Mouse (Mus musculus): ENCODE results near the gene Shc3.

Gene Shc3

GRCm38 (mm10) chr13:51417796-51418195, 151.4 kb downstream of the Shc3 start:
- DNase-seq (ENCODE audit: low spot score in 2 of 2): no peak

- DNase-seq (ENCODE audit: low spot score in 2 of 2): no peak
These were observed 152.5 kb downstream of the Shc3 start for GRCm38 (mm10) chr13:51416727-51417126.

GRCm38 (mm10) chr13:51413461-51413860, 155.8 kb downstream of the Shc3 start:
- DNase-seq (ENCODE audit: low spot score in 2 of 2): no peak

GRCm38 (mm10) chr13:51411696-51412430, 157.4 kb downstream of the Shc3 start:
- DNase-seq (ENCODE audit: low spot score in 2 of 2): no peak

- DNase-seq (ENCODE audit: low spot score in 2 of 2): no peak
These were observed 158.0 kb downstream of the Shc3 start for GRCm38 (mm10) chr13:51411243-51411642.

DNA sequence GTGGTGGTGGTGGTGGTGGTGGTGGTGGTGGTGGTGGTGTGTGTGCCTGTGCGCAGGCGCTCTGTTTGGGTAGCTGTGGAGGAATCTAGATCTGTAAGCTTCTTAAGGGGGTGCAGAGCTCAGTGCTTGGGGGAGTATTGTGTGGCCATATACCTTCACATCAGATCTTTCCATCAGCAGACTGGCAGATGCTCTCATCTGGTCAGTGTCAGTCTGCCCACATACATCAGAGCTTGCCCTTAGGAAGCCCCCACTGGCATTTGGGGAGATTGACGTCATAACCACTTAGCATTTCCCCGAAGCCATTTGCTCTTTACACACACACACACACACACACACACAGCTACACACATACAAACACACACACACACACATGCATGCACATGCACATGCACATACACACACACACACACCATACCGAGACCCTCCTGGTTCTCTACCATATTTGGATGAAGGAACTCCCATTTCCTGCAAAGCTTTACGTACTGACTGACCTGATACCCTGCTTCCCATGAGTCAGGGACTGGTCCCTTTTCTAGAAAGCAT, 159.2 kb downstream of the Shc3 start:
- no peak for DNase-seq (ENCODE audit: low spot score in 2 of 2)

DNA sequence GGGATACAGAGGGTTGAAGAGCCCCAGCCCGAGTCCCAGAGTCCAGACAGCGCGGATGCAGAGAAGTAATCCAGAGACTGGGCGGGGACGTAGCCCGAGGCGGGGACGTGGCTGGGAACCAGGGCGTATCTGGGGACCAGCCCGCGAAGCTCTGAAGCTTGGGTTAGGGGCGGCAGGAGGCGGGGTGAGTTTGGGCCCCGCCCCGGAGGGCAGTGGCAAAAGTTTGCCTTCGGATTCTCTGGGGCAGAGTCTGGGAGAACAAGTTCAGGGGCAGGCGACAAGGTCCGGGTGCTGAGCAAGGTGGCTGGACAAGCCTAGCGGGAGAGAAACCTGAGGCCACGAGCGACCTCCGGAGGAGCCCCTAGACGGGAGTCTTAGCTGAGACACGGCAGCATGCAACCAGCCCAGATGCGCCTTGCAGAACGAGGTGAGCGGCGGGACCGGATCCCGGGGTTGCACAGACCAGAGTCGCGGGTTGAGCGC, 160.7 kb downstream of the Shc3 start, which contains the start of gene S1pr3:
S1pr3 (plus strand) TSS at position 121 of the 483 bp plus-strand sequence.
- DNase-seq (ENCODE audit: low spot score in 2 of 2): peak; percentile 21 to 40

- no peak for DNase-seq (ENCODE audit: low spot score in 2 of 2)
These were observed 161.5 kb downstream of the Shc3 start for GRCm38 (mm10) chr13:51407541-51408217.

DNA sequence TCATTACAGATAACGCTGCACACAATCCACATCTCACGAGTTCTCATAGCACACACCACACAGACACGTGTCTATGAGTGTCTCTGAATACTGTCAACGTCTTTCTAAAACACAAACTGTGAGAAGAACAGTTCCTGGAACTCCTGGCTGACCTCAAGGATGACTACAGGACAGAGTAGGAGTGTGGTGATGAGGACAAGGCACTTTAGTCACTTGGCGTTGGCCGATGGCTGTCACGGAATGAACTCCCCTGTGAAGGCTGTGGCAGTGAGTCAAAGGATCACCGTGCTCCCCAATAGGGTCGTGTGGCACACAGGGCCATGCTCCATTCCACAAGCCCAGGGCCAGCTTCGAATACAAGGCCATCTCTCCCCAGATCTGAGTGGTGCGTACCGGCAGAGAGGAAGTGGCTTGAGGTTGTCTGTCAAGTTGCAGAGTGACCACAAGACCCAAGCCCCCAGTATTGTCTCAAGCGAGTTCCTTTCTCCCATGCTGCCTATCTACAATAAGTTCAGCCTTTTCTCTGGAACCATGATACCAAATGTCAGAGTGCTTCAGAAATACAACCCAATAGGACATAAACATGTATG, 163.4 kb downstream of the Shc3 start:
- no peak for DNase-seq (ENCODE audit: low spot score in 2 of 2)

- no peak for DNase-seq (ENCODE audit: low spot score in 2 of 2)
These were observed 164.7 kb downstream of the Shc3 start for GRCm38 (mm10) chr13:51404566-51404965.

- DNase-seq (ENCODE audit: low spot score in 2 of 2): no peak
These were observed 168.3 kb downstream of the Shc3 start for GRCm38 (mm10) chr13:51400736-51401501.

DNA sequence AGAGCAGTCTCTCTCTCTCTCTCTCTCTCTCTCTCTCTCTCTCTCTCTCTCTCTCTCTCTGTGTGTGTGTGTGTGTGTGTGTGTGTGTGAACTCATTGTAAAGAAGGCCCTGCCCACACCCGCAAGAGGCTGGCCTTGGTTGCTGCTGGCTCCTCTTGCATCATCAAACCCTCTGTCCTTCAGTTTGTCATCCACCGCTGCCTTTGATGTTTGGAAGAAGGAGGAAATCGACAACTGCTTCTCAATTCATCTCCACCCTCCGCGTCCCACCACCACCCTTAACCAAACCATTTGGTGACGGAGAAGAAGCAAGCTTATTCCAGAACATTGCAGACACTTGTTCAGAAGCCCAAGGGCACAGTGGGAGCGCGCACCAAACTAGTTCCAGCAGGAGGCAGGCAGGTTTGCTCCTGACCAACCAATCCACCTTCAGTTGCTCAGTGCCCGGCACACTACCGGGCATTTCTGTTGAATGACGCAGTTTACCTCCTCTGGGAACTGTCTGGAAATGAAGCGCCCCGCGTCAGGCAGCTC, 169.0 kb downstream of the Shc3 start:
- DNase-seq (ENCODE audit: low spot score in 2 of 2): peak in 1 of 2 experiments; percentile 38

GRCm38 (mm10) chr13:51399562-51399961, 169.7 kb downstream of the Shc3 start:
- DNase-seq (ENCODE audit: low spot score in 2 of 2): no peak

DNA sequence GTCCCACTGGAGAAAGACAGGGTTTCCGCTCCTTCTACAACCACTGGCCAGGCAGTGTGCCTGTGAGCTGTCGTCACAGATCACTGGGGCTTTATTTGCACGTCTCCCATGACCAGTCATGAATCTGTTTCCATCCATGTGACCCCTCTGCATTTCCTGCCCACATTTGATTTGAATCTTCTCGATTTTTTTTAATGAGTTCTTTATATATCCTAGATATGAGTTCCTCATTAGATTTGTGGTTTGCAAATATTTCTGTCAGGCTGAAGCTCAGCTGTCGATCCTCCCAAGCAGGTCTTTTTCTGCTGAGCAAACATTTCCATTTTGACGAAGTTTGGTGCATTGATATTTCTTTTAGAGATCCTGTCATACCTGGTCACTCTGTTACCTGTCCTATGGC, 171.4 kb downstream of the Shc3 start:
- DNase-seq (ENCODE audit: low spot score in 2 of 2): no peak

DNA sequence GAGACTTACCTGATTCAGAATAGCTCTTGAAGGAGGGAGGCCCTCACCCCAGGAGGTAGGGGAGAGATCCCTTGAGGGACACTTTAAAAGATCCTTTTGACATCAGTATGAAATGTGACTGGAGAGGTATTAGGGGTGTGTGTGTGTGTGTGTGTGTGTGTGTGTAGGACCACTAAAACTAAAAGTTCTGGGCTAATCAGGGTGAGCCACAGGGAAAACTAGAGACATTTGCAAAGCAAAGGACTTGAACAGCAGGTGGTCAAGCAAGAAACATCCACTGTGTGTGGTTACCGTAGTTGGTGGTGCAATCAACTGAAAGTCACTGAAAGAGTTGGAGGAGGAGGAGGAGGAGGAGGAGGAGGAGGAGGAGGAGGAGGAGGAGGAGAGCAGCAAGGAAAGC, 177.0 kb downstream of the Shc3 start:
- no peak for DNase-seq (ENCODE audit: low spot score in 2 of 2)

DNA sequence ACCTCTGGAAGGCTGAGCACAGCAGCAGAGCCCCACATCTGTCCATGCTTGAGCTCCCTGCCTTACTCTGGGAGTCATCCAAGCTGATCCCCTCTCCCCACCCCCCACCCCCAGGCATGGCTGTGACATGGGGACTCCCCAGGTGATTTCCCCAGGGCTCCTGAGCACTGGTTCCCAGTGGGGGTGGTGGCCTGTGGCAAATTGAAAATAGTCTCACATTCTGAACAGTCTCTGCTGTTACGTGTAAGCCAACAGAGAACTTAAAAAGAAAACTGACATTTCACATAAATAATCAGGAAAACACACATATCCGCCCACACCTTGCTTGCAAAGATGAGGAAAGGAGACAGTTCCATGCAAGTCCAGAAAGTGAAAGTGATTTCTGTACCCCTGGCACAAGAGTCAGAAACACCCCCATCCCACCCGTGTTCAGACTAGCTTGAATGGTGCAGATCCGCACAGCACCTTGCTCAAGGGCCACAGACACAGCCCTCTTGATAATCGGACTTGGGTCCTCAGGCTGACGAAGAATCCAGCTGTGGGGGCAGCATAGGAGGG, 177.8 kb downstream of the Shc3 start:
- no peak for DNase-seq (ENCODE audit: low spot score in 2 of 2)

DNA sequence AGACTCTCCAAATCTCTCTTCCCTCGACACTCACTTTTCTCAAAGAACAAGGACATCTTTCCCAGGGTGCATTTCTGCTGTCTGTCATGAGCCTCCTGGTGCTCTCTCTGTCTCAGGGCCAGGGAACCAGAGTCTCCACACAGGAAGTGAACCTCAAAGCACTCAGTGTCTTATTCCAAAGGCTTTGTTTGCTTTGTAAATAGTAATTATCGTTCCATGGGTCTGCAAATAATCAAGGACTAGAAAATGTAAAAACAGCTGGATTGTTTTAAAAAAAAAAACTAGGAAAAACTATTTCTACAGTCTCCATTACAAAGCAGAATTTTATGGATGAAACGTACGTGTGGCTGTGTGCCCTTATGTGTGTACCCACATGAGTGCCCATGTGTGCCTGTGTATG, 178.8 kb downstream of the Shc3 start:
- DNase-seq (ENCODE audit: low spot score in 2 of 2): no peak

DNA sequence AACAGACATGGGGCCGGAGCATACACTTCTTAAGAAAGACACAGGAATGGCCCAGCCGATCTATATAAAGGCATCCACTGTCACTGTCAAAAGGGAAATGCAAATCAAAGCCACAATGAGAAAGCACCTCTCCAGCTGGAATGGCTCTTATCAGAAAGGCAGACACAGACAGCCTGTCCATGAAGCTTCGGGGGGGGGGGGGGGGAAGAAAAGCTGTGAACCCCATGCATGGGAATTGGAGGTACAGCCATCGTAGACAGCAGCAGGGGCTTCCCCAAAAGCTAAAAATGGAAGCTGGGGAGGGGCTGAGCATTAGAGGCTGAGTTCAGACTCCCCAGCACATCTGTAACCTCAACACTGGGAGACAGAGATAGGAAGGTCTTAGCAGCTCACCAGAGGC, 181.3 kb downstream of the Shc3 start:
- no peak for DNase-seq (ENCODE audit: low spot score in 2 of 2)

DNA sequence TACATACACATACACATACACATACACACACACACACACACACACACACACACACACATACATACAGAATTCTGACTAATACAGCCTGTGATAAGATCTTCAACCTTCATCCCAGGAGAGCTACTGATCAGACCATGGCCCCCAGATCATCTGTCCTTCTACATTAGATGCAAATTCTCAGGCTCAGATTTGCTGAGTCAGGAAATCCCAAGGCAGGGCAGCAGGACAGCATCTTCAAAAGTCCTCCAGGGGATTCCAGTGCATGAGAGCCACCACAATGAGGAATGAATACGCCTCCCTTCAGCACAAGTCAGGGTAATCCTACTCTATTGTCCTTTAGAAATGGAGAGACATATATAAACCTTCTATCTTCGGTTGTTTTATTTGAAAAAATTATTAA, 184.3 kb downstream of the Shc3 start:
- no peak for DNase-seq (ENCODE audit: low spot score in 2 of 2)

- DNase-seq (ENCODE audit: low spot score in 2 of 2): no peak
These were observed 187.7 kb downstream of the Shc3 start for GRCm38 (mm10) chr13:51381498-51381897.

All from urinary bladder, adult 18-20 months (tissue).